Mouse (Mus musculus): ENCODE measurements at regions not wholly inside any gene's neighbourhood (a gene's known extent, or its start where the extent isn't known, plus 50 kb on each side); places are given as distances from the start of the nearest gene placed in this dataset.

- no peak for ATAC-seq (ENCODE audit: low read depth)
- no peak overlapping the region for H3K4me2 ChIP-seq (ENCODE audit: low read depth, low read length)
- H3K27ac ChIP-seq (ENCODE audit: low read depth, low read length) = no peak overlapping the region
- H3K9ac ChIP-seq (replicated peaks; ENCODE audit: low read depth, low read length) = no peak overlapping the region
- 15% methylated on average over 1 of the region's 1 CpGs for WGBS
- H3K4me1 ChIP-seq (ENCODE audit: control insufficient read depth, insufficient read depth, low read length) = no peaks in the 10 kb centered on the region
- H3K27me3 ChIP-seq (ENCODE audit: control insufficient read depth, insufficient read depth, low read length) = no peaks in the 10 kb centered on the region
- no peaks in the 10 kb centered on the region for H3K9me3 ChIP-seq (ENCODE audit: control insufficient read depth, low read length)
- no peak overlapping the region for H3K4me3 ChIP-seq (ENCODE audit: low read depth, low read length)
- no peaks in the 10 kb centered on the region for H3K36me3 ChIP-seq (ENCODE audit: control insufficient read depth, insufficient read depth, low read length)
Measured at GRCm38 (mm10) chr4:72534563-72534962, 317.9 kb downstream of the Aldoart1 start.

DNA sequence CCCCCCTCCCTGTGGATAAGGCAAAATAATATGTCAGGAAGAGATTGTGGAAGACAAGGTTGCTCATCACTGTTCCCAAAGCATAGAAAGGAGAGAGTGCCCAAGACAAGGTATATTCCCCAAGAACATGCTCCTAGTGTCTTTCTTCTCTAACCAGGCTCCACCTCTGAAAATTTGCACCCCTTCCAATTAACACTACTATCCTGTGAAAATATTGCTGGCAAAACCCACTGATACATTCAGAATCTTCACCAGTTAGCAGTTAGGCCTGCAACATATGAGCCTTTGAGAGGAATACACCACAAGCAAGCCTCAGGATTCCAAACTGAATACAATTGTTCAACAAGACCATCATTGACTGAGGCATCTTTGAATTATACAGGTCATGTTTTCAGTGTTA lies 323.9 kb upstream of the Tle1 start:
- ATAC-seq (ENCODE audit: low read depth) = no peak
- no peaks in the 10 kb centered on the region for H3K4me1 ChIP-seq (ENCODE audit: control insufficient read depth, insufficient read depth, low read length)
- H3K27ac ChIP-seq (ENCODE audit: low read depth, low read length) = no peak overlapping the region
- no peaks in the 10 kb centered on the region for H3K27me3 ChIP-seq (ENCODE audit: control insufficient read depth, insufficient read depth, low read length)
- no peaks in the 10 kb centered on the region for H3K36me3 ChIP-seq (ENCODE audit: control insufficient read depth, insufficient read depth, low read length)
- no peak overlapping the region for H3K9ac ChIP-seq (replicated peaks; ENCODE audit: low read depth, low read length)
- H3K4me2 ChIP-seq (ENCODE audit: low read depth, low read length) = no peak overlapping the region
- no peaks in the 10 kb centered on the region for H3K9me3 ChIP-seq (ENCODE audit: control insufficient read depth, low read length)
- no peak overlapping the region for H3K4me3 ChIP-seq (ENCODE audit: low read depth, low read length)

DNA sequence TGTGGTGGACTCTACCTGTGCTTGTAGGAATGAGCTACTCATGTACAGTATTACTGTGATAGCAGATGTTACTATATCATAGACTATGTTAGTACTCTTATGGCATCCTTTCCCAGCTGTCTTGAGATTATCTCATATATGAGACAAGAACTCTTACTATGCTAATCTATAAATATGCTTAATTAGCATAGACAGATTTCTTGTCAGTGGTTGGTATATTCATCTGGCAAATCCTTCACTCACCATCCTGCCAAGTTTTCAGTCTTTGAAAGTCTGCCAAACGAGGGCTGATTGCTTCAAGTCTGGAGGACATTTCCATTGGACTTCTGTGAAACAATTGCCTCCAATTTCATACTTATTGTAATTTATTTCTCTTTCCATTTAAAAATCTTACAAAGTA lies 323.4 kb upstream of the Tle1 start:
- no peaks in the 10 kb centered on the region for H3K9me3 ChIP-seq (ENCODE audit: control insufficient read depth, low read length)
- no peak for ATAC-seq (ENCODE audit: low read depth)
- 57% methylated on average over 1 of the region's 1 CpGs for WGBS

DNA sequence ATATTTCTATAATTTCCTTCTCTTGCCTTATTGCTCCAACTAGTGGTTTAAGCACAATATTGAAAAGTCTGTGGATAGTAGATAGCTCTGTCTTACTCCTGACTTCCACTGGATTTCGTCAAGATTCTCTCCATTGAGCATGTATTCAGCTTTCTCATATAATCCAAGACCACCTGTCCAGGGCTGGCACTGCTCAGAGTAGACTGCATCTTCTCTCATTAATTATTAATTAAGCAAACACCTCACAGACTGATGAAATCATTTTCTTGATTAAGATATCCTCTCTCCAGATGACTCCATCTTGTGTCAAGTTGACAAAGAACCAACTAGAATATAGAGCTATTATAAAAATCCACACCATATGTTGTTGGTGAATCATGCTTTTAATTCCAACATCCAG lies 310.5 kb upstream of the Tle1 start:
- no peak overlapping the region for H3K4me2 ChIP-seq (ENCODE audit: low read depth, low read length)
- 73% methylated on average over 1 of the region's 1 CpGs for WGBS
- H3K36me3 ChIP-seq (ENCODE audit: control insufficient read depth, insufficient read depth, low read length) = no peaks in the 10 kb centered on the region
- ATAC-seq (ENCODE audit: low read depth) = no peak
- no peaks in the 10 kb centered on the region for H3K27me3 ChIP-seq (ENCODE audit: control insufficient read depth, insufficient read depth, low read length)
- no peaks in the 10 kb centered on the region for H3K4me1 ChIP-seq (ENCODE audit: control insufficient read depth, insufficient read depth, low read length)
- H3K27ac ChIP-seq (ENCODE audit: low read depth, low read length) = no peak overlapping the region
- H3K4me3 ChIP-seq (ENCODE audit: low read depth, low read length) = no peak overlapping the region
- H3K9ac ChIP-seq (replicated peaks; ENCODE audit: low read depth, low read length) = no peak overlapping the region
- no peaks in the 10 kb centered on the region for H3K9me3 ChIP-seq (ENCODE audit: control insufficient read depth, low read length)

More for the DNA sequence above, 323.4 kb upstream of the Tle1 start:
- H3K36me3 ChIP-seq (ENCODE audit: control insufficient read depth, insufficient read depth, low read length) = no peaks in the 10 kb centered on the region
- H3K27me3 ChIP-seq (ENCODE audit: control insufficient read depth, insufficient read depth, low read length) = no peaks in the 10 kb centered on the region
- no peak overlapping the region for H3K27ac ChIP-seq (ENCODE audit: low read depth, low read length)
- H3K9ac ChIP-seq (replicated peaks; ENCODE audit: low read depth, low read length) = no peak overlapping the region
- H3K4me2 ChIP-seq (ENCODE audit: low read depth, low read length) = no peak overlapping the region
- H3K4me3 ChIP-seq (ENCODE audit: low read depth, low read length) = no peak overlapping the region
- no peaks in the 10 kb centered on the region for H3K4me1 ChIP-seq (ENCODE audit: control insufficient read depth, insufficient read depth, low read length)

DNA sequence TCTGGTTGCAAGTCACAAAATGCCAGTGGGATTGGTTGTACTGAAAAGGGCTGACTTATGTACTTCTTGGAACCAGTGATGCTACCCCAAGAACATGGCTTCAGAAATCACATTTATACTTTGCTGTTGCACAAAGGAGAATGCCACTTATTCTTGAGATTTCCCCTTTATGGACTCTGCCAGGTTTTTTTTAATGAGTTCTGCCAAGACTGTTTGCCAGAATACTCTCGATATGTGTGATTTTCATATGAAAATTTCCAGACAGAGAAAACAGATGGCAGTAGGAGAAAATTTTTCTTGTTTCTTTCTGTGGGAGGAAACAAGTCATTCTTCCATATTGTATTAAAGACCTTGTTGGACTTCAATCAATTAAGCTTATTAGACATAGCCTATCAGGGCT lies 281.0 kb upstream of the Tle1 start:
- Histone ChIP-seq H3K9me3 (ENCODE audit: control insufficient read depth, low read length) (no peaks in the 10 kb centered on the region), H3K4me2 (ENCODE audit: low read depth, low read length) (no peak overlapping the region), H3K9ac (replicated peaks; ENCODE audit: low read depth, low read length) (no peak overlapping the region), H3K27me3 (ENCODE audit: control insufficient read depth, insufficient read depth, low read length) (no peaks in the 10 kb centered on the region), H3K4me3 (ENCODE audit: low read depth, low read length) (no peak overlapping the region), H3K4me1 (ENCODE audit: control insufficient read depth, insufficient read depth, low read length) (no peaks in the 10 kb centered on the region), H3K27ac (ENCODE audit: low read depth, low read length) (no peak overlapping the region), H3K36me3 (ENCODE audit: control insufficient read depth, insufficient read depth, low read length) (no peaks in the 10 kb centered on the region)
- ATAC-seq (ENCODE audit: low read depth) = no peak
- WGBS = 83% methylated on average over 1 of the region's 1 CpGs

DNA sequence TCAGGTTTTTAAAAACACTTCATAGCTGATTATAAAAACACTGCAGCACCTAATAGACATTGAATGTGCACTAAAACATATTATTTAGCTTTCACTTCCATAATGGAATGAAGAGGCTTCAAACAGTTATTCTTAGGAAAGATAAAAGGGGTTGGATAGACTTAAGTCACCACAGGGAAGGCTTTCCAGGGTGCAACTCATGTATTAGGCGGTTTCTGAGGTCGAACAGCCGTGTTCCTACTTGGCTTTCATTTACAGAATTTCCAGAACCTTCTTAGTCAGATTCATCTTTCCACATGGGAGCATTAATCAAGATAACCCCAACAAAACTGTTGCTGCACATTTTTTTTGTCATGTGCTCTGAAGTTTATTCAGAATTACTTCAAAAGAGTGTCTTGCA lies 279.8 kb upstream of the Tle1 start:
- Histone ChIP-seq H3K4me3 (ENCODE audit: low read depth, low read length) (no peak overlapping the region), H3K4me1 (ENCODE audit: control insufficient read depth, insufficient read depth, low read length) (no peaks in the 10 kb centered on the region)
- no peak for ATAC-seq (ENCODE audit: low read depth)

GRCm38 (mm10) chr4:72469236-72469875 lies 268.6 kb upstream of the Tle1 start:
- H3K4me3 ChIP-seq (ENCODE audit: low read depth, low read length) = no peak overlapping the region
- H3K27me3 ChIP-seq (ENCODE audit: control insufficient read depth, insufficient read depth, low read length) = no peaks in the 10 kb centered on the region
- no peak for ATAC-seq (ENCODE audit: low read depth)
- no peaks in the 10 kb centered on the region for H3K9me3 ChIP-seq (ENCODE audit: control insufficient read depth, low read length)
- H3K4me2 ChIP-seq (ENCODE audit: low read depth, low read length) = no peak overlapping the region
- 60% methylated on average over 1 of the region's 1 CpGs for WGBS
- no peaks in the 10 kb centered on the region for H3K36me3 ChIP-seq (ENCODE audit: control insufficient read depth, insufficient read depth, low read length)
- no peak overlapping the region for H3K9ac ChIP-seq (replicated peaks; ENCODE audit: low read depth, low read length)
- no peaks in the 10 kb centered on the region for H3K4me1 ChIP-seq (ENCODE audit: control insufficient read depth, insufficient read depth, low read length)
- no peak overlapping the region for H3K27ac ChIP-seq (ENCODE audit: low read depth, low read length)

More for the DNA sequence above, 279.8 kb upstream of the Tle1 start:
- Histone ChIP-seq H3K9me3 (ENCODE audit: control insufficient read depth, low read length) (no peaks in the 10 kb centered on the region), H3K36me3 (ENCODE audit: control insufficient read depth, insufficient read depth, low read length) (no peaks in the 10 kb centered on the region), H3K27ac (ENCODE audit: low read depth, low read length) (no peak overlapping the region), H3K4me2 (ENCODE audit: low read depth, low read length) (no peak overlapping the region), H3K27me3 (ENCODE audit: control insufficient read depth, insufficient read depth, low read length) (no peaks in the 10 kb centered on the region), H3K9ac (replicated peaks; ENCODE audit: low read depth, low read length) (no peak overlapping the region)
- 79% methylated on average over 3 of the region's 3 CpGs for WGBS

GRCm38 (mm10) chr4:72444177-72444770 lies 243.6 kb upstream of the Tle1 start:
- Histone ChIP-seq H3K9me3 (ENCODE audit: control insufficient read depth, low read length) (no peaks in the 10 kb centered on the region), H3K27ac (ENCODE audit: low read depth, low read length) (no peak overlapping the region), H3K36me3 (ENCODE audit: control insufficient read depth, insufficient read depth, low read length) (no peaks in the 10 kb centered on the region), H3K4me3 (ENCODE audit: low read depth, low read length) (no peak overlapping the region), H3K9ac (replicated peaks; ENCODE audit: low read depth, low read length) (no peak overlapping the region), H3K27me3 (ENCODE audit: control insufficient read depth, insufficient read depth, low read length) (no peaks in the 10 kb centered on the region), H3K4me1 (ENCODE audit: control insufficient read depth, insufficient read depth, low read length) (no peaks in the 10 kb centered on the region), H3K4me2 (ENCODE audit: low read depth, low read length) (no peak overlapping the region)
- ATAC-seq (ENCODE audit: low read depth) = no peak

- Histone ChIP-seq H3K4me1 (ENCODE audit: control insufficient read depth, insufficient read depth, low read length) (no peaks in the 10 kb centered on the region), H3K27ac (ENCODE audit: low read depth, low read length) (no peak overlapping the region), H3K9ac (replicated peaks; ENCODE audit: low read depth, low read length) (no peak overlapping the region), H3K36me3 (ENCODE audit: control insufficient read depth, insufficient read depth, low read length) (no peaks in the 10 kb centered on the region), H3K4me2 (ENCODE audit: low read depth, low read length) (no peak overlapping the region), H3K27me3 (ENCODE audit: control insufficient read depth, insufficient read depth, low read length) (no peaks in the 10 kb centered on the region), H3K4me3 (ENCODE audit: low read depth, low read length) (no peak overlapping the region), H3K9me3 (ENCODE audit: control insufficient read depth, low read length) (no peaks in the 10 kb centered on the region)
- no peak for ATAC-seq (ENCODE audit: low read depth)
Measured at GRCm38 (mm10) chr4:72437367-72437766, 236.6 kb upstream of the Tle1 start.
